ENCODE assay signal across 20 mouse cellular contexts in genomic region chr9:75400639-75401038, GRCm38 (mm10). TPM values are rescaled to one million over a fixed set of nuclear protein-coding genes. Genes with fewer than 3 reads are reported as not detected.
A peak's percentile ranks its signal among the peaks of the same experiment; 100 is the strongest.
DNase-seq lines count a peak whose midpoint lies in the region; ATAC-seq and TF ChIP-seq lines count a peak whose summit lies in the region.
"Had no signal": no experiment of that assay in that cellular context is flagged by ENCODE, and none has a peak within 500 bp of the region (broad histone marks: within the 10 kb centered on the region; RNA-seq: fewer than 3 reads in every experiment).

No protein-coding gene starts in this region.

- peaks cover 3% of the 10 kb centered on the region; the same call in 1 of the 2 replicates for H3K4me1 ChIP-seq in forebrain, embryonic 14.5 days (ENCODE audit: control insufficient read depth, insufficient read depth, low read length)
- peaks cover 39% of the 10 kb centered on the region for H3K4me1 ChIP-seq in forebrain, embryonic 10.5 days
- H3K4me1 ChIP-seq in heart, postnatal 0 days (ENCODE audit: control insufficient read depth, insufficient read depth), result peaks cover 35% of the 10 kb centered on the region

- no peaks in the 10 kb centered on the region for H3K9me3 ChIP-seq in forebrain, embryonic 14.5 days (replicated peaks; ENCODE audit: control insufficient read depth, low read length)
- H3K9me3 ChIP-seq in forebrain, embryonic 10.5 days, result no peaks in the 10 kb centered on the region
- H3K9me3 ChIP-seq in heart, postnatal 0 days (replicated peaks; ENCODE audit: control insufficient read depth, low read length), result no peaks in the 10 kb centered on the region
- H3K9me3 ChIP-seq: limb, embryonic 15.5 days; lung, embryonic 15.5 days; midbrain, embryonic 12.5 days had no signal

- peaks cover 28% of the 10 kb centered on the region for H3K36me3 ChIP-seq in forebrain, embryonic 14.5 days (ENCODE audit: control insufficient read depth, insufficient read depth, low read length)
- peaks cover 39% of the 10 kb centered on the region for H3K36me3 ChIP-seq in forebrain, embryonic 10.5 days (replicated peaks)
- H3K36me3 ChIP-seq in heart, postnatal 0 days (replicated peaks; ENCODE audit: control insufficient read depth, insufficient read depth, low read length), result peaks cover 28% of the 10 kb centered on the region

- no peak for DNase-seq in forebrain, embryonic 14.5 days (ENCODE audit: low spot score)
- no peak for DNase-seq in forebrain, embryonic 10.5 days (ENCODE audit: extremely low spot score, low spot score)
- peak; percentile 21 for DNase-seq in left cerebral cortex, postnatal 4 days
- no peak for DNase-seq in left cerebral cortex, postnatal 25 days (ENCODE audit: low spot score in 2 of 2)
- DNase-seq in heart, postnatal 0 days (ENCODE audit: low spot score), result no peak
- peak; percentile 18 for DNase-seq in naive thymus-derived CD4-positive, alpha-beta T cell, adult 2 months (ENCODE audit: low read depth)
- no peak for DNase-seq in thymus, postnatal 36 days
- DNase-seq: kidney, adult 9 months; right cerebral cortex, postnatal 4 days; thymus, postnatal 4 days had no signal

- 46% methylated on average over 5 of the region's 5 CpGs for WGBS in forebrain, embryonic 14.5 days
- WGBS in forebrain, embryonic 10.5 days, result 91% methylated on average over 5 of the region's 5 CpGs
- WGBS in heart, postnatal 0 days, result 15% methylated on average over 5 of the region's 5 CpGs

- no peaks in the 10 kb centered on the region for H3K27me3 ChIP-seq in forebrain, embryonic 14.5 days (replicated peaks; ENCODE audit: control insufficient read depth, insufficient read depth, low read length)
- H3K27me3 ChIP-seq in forebrain, embryonic 10.5 days (ENCODE audit: poor library complexity, severe bottlenecking), result no peaks in the 10 kb centered on the region
- H3K27me3 ChIP-seq in heart, postnatal 0 days (ENCODE audit: control insufficient read depth, insufficient read depth, low read length), result no peaks in the 10 kb centered on the region
- H3K27me3 ChIP-seq: limb, embryonic 15.5 days; lung, embryonic 15.5 days; midbrain, embryonic 12.5 days had no signal

- no peak overlapping the region for H3K4me3 ChIP-seq in forebrain, embryonic 14.5 days (ENCODE audit: low read depth, low read length)
- H3K4me3 ChIP-seq in forebrain, embryonic 10.5 days, result no peak overlapping the region
- no peak overlapping the region for H3K4me3 ChIP-seq in heart, postnatal 0 days (ENCODE audit: low read depth, low read length)
- H3K4me3 ChIP-seq: erythroblast, embryonic 14.5 days; layer of hippocampus, adult 2 months; limb, embryonic 15.5 days; lung, embryonic 15.5 days; midbrain, embryonic 12.5 days; myocyte had no signal

- H3K9ac ChIP-seq in forebrain, embryonic 14.5 days (ENCODE audit: low read length), result 0 out of 2 replicates have a peak overlapping the region, but pooled peaks have one; percentile 3
- H3K9ac ChIP-seq in heart, postnatal 0 days (replicated peaks; ENCODE audit: low read depth, low read length), result no peak overlapping the region
- H3K9ac ChIP-seq: limb, embryonic 15.5 days; lung, embryonic 15.5 days; midbrain, embryonic 12.5 days had no signal

- intact Hi-C loops in left cerebral cortex, postnatal 4 days (cut with DNase I), result no loop called here
- intact Hi-C loops in left cerebral cortex, postnatal 25 days (cut with DNase I), result no loop called here

- no peak overlapping the region for H3K4me2 ChIP-seq in forebrain, embryonic 14.5 days (ENCODE audit: low read length)
- H3K4me2 ChIP-seq in heart, postnatal 0 days (ENCODE audit: low read depth, low read length), result no peak overlapping the region
- H3K4me2 ChIP-seq: limb, embryonic 15.5 days; lung, embryonic 15.5 days; midbrain, embryonic 12.5 days had no signal

- TF ChIP-seq EP300 in heart, postnatal 0 days (IDR thresholded peaks at IDR 0.05; ENCODE audit: low read depth), result no peak

- TF ChIP-seq CTCF in heart, postnatal 0 days (IDR thresholded peaks at IDR 0.05; ENCODE audit: low read depth), result no peak

- no peak for ATAC-seq in forebrain, embryonic 14.5 days
- no peak for ATAC-seq in heart, postnatal 0 days (ENCODE audit: insufficient read depth, low read depth)
- ATAC-seq: activated CD4-positive, CD25-positive, alpha-beta regulatory T cell, adult 4 months; hindbrain, postnatal 0 days had no signal

- H3K27ac ChIP-seq in forebrain, embryonic 14.5 days (ENCODE audit: low read depth, low read length), result no peak overlapping the region
- H3K27ac ChIP-seq in forebrain, embryonic 10.5 days, result no peak overlapping the region
- peak overlapping the region; percentile 24; the same call in 1 of the 2 replicates for H3K27ac ChIP-seq in heart, postnatal 0 days (ENCODE audit: low read depth)
- H3K27ac ChIP-seq: hindbrain, postnatal 0 days; layer of hippocampus, adult 2 months; limb, embryonic 15.5 days; lung, embryonic 15.5 days; midbrain, embryonic 12.5 days had no signal

RNA-seq across cellular contexts. Expression of gene Mapk6, which starts 9.2 kb away (rescaled TPM):
- polyA plus RNA-seq in forebrain, embryonic 14.5 days (2014; fragmentation: Nextera tagmentation; extraction: Ambion mirVana), result 140 and 141 TPM in 2 replicates
- 132 and 144 TPM in 2 replicates for polyA plus RNA-seq in forebrain, embryonic 10.5 days (2016; fragmentation: Nextera tagmentation; extraction: Ambion mirVana)
- total RNA-seq in left cerebral cortex, postnatal 4 days (2021), result 100 to 1,000 TPM; 108 to 111 TPM
- 10 to 100 TPM; 73.1 to 74.8 TPM for total RNA-seq in left cerebral cortex, postnatal 25 days (2021)
- 36.2 and 51.0 TPM in 2 replicates for total RNA-seq in heart, postnatal 0 days (2014; rRNA removed; ENCODE audit: low replicate concordance)
- 30.1 and 33.6 TPM in 2 replicates for polyA plus RNA-seq in heart, postnatal 0 days (2015; fragmentation: Nextera tagmentation; extraction: Ambion mirVana)

RNA-seq across cellular contexts. Expression of gene Leo1, which starts 40.7 kb away (rescaled TPM):
- polyA plus RNA-seq in forebrain, embryonic 14.5 days (2014; fragmentation: Nextera tagmentation; extraction: Ambion mirVana), result 34.1 and 39.7 TPM in 2 replicates
- polyA plus RNA-seq in forebrain, embryonic 10.5 days (2016; fragmentation: Nextera tagmentation; extraction: Ambion mirVana), result 56.8 and 59.6 TPM in 2 replicates
- total RNA-seq in left cerebral cortex, postnatal 4 days (2021), result 10 to 100 TPM; 36.9 to 38.3 TPM
- total RNA-seq in left cerebral cortex, postnatal 25 days (2021), result 10 to 100 TPM; 25.5 to 29.1 TPM
- total RNA-seq in heart, postnatal 0 days (2014; rRNA removed; ENCODE audit: low replicate concordance), result 5.7 and 11.4 TPM in 2 replicates
- 19.6 and 20.0 TPM in 2 replicates for polyA plus RNA-seq in heart, postnatal 0 days (2015; fragmentation: Nextera tagmentation; extraction: Ambion mirVana)

RNA-seq across cellular contexts. Expression of gene Bcl2l10, which starts 53.1 kb away (rescaled TPM):
- not detected in 2 replicates for polyA plus RNA-seq in forebrain, embryonic 14.5 days (2014; fragmentation: Nextera tagmentation; extraction: Ambion mirVana)
- not detected in 2 replicates for polyA plus RNA-seq in forebrain, embryonic 10.5 days (2016; fragmentation: Nextera tagmentation; extraction: Ambion mirVana)
- total RNA-seq in left cerebral cortex, postnatal 4 days (2021), result under 1 TPM in 1 of 2 experiments, not detected in 1; 0.32 TPM
- not detected for total RNA-seq in left cerebral cortex, postnatal 25 days (2021)
- not detected in 2 replicates for total RNA-seq in heart, postnatal 0 days (2014; rRNA removed; ENCODE audit: low replicate concordance)
- not detected in 2 replicates for polyA plus RNA-seq in heart, postnatal 0 days (2015; fragmentation: Nextera tagmentation; extraction: Ambion mirVana)
- total RNA-seq: gastrocnemius, postnatal 4 days; layer of hippocampus, adult 2 months had no signal
- polyA plus RNA-seq: activated CD4-positive, CD25-positive, alpha-beta regulatory T cell, adult 4 months; erythroblast, embryonic 14.5 days; hindbrain, postnatal 0 days; limb, embryonic 15.5 days; lung, embryonic 15.5 days; midbrain, embryonic 12.5 days; myocyte; stomach, embryonic 14.5 days had no signal

Comparison
In these comparisons a context has a peak if more than half of its experiments do, and no peak if none do; other contexts are left out.
1. DNase-seq: peak in left cerebral cortex, postnatal 4 days (single experiment) and naive thymus-derived CD4-positive, alpha-beta T cell, adult 2 months (single experiment); none in forebrain, embryonic 14.5 days (single experiment), forebrain, embryonic 10.5 days (single experiment), left cerebral cortex, postnatal 25 days (0 of 2), heart, postnatal 0 days (single experiment) and thymus, postnatal 36 days (0 of 2).